Mouse (Mus musculus) C2C12 (cell line): Measurements from ENCODE around the gene Gm20388.

ENCODE experiments used
- CEBPB ChIP-seq: IDR thresholded peaks from one replicate; pipeline ENCODE4 v1.6.1; 2011; ENCODE audit warnings: low read depth, mild to moderate bottlenecking, control low read depth, moderate library complexity
- CTCF ChIP-seq: IDR thresholded peaks from one replicate; pipeline ENCODE4 v1.5.1; 2011; ENCODE audit not compliant: control insufficient read depth, insufficient read depth, insufficient read length
- FOSL1 ChIP-seq: IDR thresholded peaks from one replicate; pipeline ENCODE4 v1.8.0; 2011; ENCODE audit warnings: mild to moderate bottlenecking, low read length; ENCODE audit not compliant: poor library complexity, insufficient read depth, severe bottlenecking
- MAX ChIP-seq: IDR thresholded peaks from one replicate; pipeline ENCODE4 v1.6.1; 2011; ENCODE audit warnings: mild to moderate bottlenecking, control low read depth
- MYOD1 ChIP-seq: IDR thresholded peaks from one replicate; pipeline ENCODE4 v1.6.1; 2011; ENCODE audit warnings: low read depth; ENCODE audit not compliant: control insufficient read depth, insufficient read length
- MYOG ChIP-seq: IDR thresholded peaks from one replicate; pipeline ENCODE4 v1.6.1; 2011; ENCODE audit not compliant: control insufficient read depth, insufficient read length; ENCODE audit errors: extremely low read depth
- USF1 ChIP-seq: IDR thresholded peaks from one replicate; pipeline ENCODE4 v1.6.1; 2011; ENCODE audit warnings: low read depth, mild to moderate bottlenecking, control low read depth, moderate library complexity

- no peak for TF ChIP-seq MYOG
- TF ChIP-seq CTCF, result no peak
- TF ChIP-seq USF1, result no peak
- no peak for TF ChIP-seq FOSL1
- no peak for TF ChIP-seq MYOD1
- TF ChIP-seq MAX, result no peak
- TF ChIP-seq CEBPB, result no peak
Observed at GRCm38 (mm10) chr8:123188006-123188405, 3277.4 kb downstream of the Gm20388 start.
